Mouse (Mus musculus) spleen, adult 2 months (tissue): ENCODE measurements around the gene Rassf2. TPM values are rescaled to one million over a fixed set of nuclear protein-coding genes. Genes with fewer than 3 reads are reported as not detected.
A peak's percentile ranks its signal among the peaks of the same experiment; 100 is the strongest.

Experiments used
- DNase-seq, 2 experiments: peaks; one replicate each; pipeline versions ENCODE4 v3.0.0 to v3.0.0-alpha.2; 2012 to 2021; ENCODE audit warnings: low spot score in 2 of 2, low read depth in 1 of 2
- H3K27ac ChIP-seq: fragments of 200-500 bp; 2 replicates; pipeline ENCODE4 v1.5.1; 2012; ENCODE audit warnings: low read length, inconsistent platforms; ENCODE audit not compliant: insufficient read depth
- H3K27me3 ChIP-seq: fragments of 200-500 bp; 2 replicates; pipeline ENCODE4 v1.6.1; 2012; ENCODE audit warnings: mild to moderate bottlenecking, moderate library complexity, low read length, inconsistent platforms; ENCODE audit not compliant: control insufficient read depth, insufficient read depth
- H3K36me3 ChIP-seq: fragments of 200-500 bp; 2 replicates; pipeline ENCODE4 v1.6.1; 2012; ENCODE audit warnings: mild to moderate bottlenecking, low read length, inconsistent platforms; ENCODE audit not compliant: control insufficient read depth, insufficient read depth
- H3K4me1 ChIP-seq: fragments of 200-500 bp; 2 replicates; pipeline ENCODE4 v1.6.1; 2011; ENCODE audit warnings: inconsistent platforms; ENCODE audit not compliant: control insufficient read depth, insufficient read depth, insufficient read length
- H3K4me3 ChIP-seq: fragments of 200-500 bp; 2 replicates; pipeline ENCODE4 v1.5.1; 2011; ENCODE audit warnings: mild to moderate bottlenecking, inconsistent platforms; ENCODE audit not compliant: insufficient read depth, insufficient read length; ENCODE audit errors: extremely low read depth
- CTCF ChIP-seq: fragments of 200-500 bp; IDR thresholded peaks from 2 replicates; pipeline ENCODE4 v1.5.1; 2011; ENCODE audit warnings: mild to moderate bottlenecking, inconsistent platforms; ENCODE audit not compliant: insufficient read depth, insufficient read length, insufficient replicate concordance; ENCODE audit errors: extremely low read depth
- POLR2A ChIP-seq: fragments of 200-500 bp; IDR thresholded peaks from 2 replicates; pipeline ENCODE4 v1.6.1; 2011; ENCODE audit warnings: low read depth, low read length, inconsistent platforms
- WGBS: fragments of 180-500 bp; shearing (Covaris S2); methylation state at CpG from one replicate; pipeline ENCODE4 v1.1.7; 2018; 5-methylcytosine and 5-hydroxymethylcytosine counted together
- polyA plus RNA-seq: library from polyadenylated mRNA; depleted of rRNA; stranded (reverse); fragments of >200 nt; gene quantifications from 2 replicates; pipeline ENCODE4 v1.2.3, GENCODE M21; 2012

The Rassf2 gene
- polyA plus RNA-seq, 1 experiment = 70.2 TPM

- Histone ChIP-seq H3K36me3 (peaks cover 61% of the 10 kb centered on the region), H3K27me3 (no peaks in the 10 kb centered on the region), H3K27ac (peak overlapping the region; percentile 66; the same call in 1 of the 2 replicates), H3K4me1 (peaks cover 26% of the 10 kb centered on the region; the same call in 1 of the 2 replicates), H3K4me3 (no peak overlapping the region)
- no peak for DNase-seq
- TF ChIP-seq POLR2A = no peak
- TF ChIP-seq CTCF = no peak
- WGBS = 78% methylated on average over 6 of the region's 6 CpGs
These were observed 22.6 kb downstream of the Rassf2 start for GRCm38 (mm10) chr2:132007475-132007819.

GRCm38 (mm10) chr2:132006561-132007474 lies 23.2 kb downstream of the Rassf2 start:
- H3K36me3 ChIP-seq = peaks cover 59% of the 10 kb centered on the region
- TF ChIP-seq POLR2A (no peak), CTCF (no peak)
- H3K4me1 ChIP-seq = peaks cover 26% of the 10 kb centered on the region; the same call in 1 of the 2 replicates
- no peaks in the 10 kb centered on the region for H3K27me3 ChIP-seq
- DNase-seq = peak in 1 of 2 experiments; percentile 70
- H3K27ac ChIP-seq = peak overlapping the region; percentile 66
- H3K4me3 ChIP-seq = no peak overlapping the region
- WGBS = 62% methylated on average over 18 of the region's 18 CpGs

- no peak for TF ChIP-seq CTCF
- no peak for TF ChIP-seq POLR2A
- peak overlapping the region; percentile 56 for H3K27ac ChIP-seq
- peaks cover 26% of the 10 kb centered on the region; the same call in 1 of the 2 replicates for H3K4me1 ChIP-seq
- peaks cover 57% of the 10 kb centered on the region for H3K36me3 ChIP-seq
- no peaks in the 10 kb centered on the region for H3K27me3 ChIP-seq
- H3K4me3 ChIP-seq = no peak overlapping the region
- DNase-seq = no peak
- WGBS = 87% methylated on average over 4 of the region's 4 CpGs
These were observed 24.6 kb downstream of the Rassf2 start for GRCm38 (mm10) chr2:132005445-132005844.

GRCm38 (mm10) chr2:132004495-132005136 lies 25.4 kb downstream of the Rassf2 start:
- peaks cover 26% of the 10 kb centered on the region; the same call in 1 of the 2 replicates for H3K4me1 ChIP-seq
- peaks cover 57% of the 10 kb centered on the region for H3K36me3 ChIP-seq
- 48% methylated on average over 9 of the region's 9 CpGs for WGBS
- DNase-seq = peak in 1 of 2 experiments; percentile 40
- H3K27ac ChIP-seq = peak overlapping the region; percentile 56
- no peak overlapping the region for H3K4me3 ChIP-seq
- TF ChIP-seq CTCF (no peak), POLR2A (no peak)
- H3K27me3 ChIP-seq = no peaks in the 10 kb centered on the region

- no peak for TF ChIP-seq CTCF
- TF ChIP-seq POLR2A = no peak
- H3K4me1 ChIP-seq = peaks cover 26% of the 10 kb centered on the region; the same call in 1 of the 2 replicates
- WGBS = 48% methylated on average over 5 of the region's 5 CpGs
- no peak overlapping the region for H3K27ac ChIP-seq
- H3K27me3 ChIP-seq = no peaks in the 10 kb centered on the region
- H3K4me3 ChIP-seq = no peak overlapping the region
- no peak for DNase-seq
- peaks cover 57% of the 10 kb centered on the region for H3K36me3 ChIP-seq
These were observed 26.1 kb downstream of the Rassf2 start for GRCm38 (mm10) chr2:132003916-132004315.

GRCm38 (mm10) chr2:132001696-132002334 lies 28.2 kb downstream of the Rassf2 start:
- H3K27me3 ChIP-seq = no peaks in the 10 kb centered on the region
- H3K27ac ChIP-seq = no peak overlapping the region
- H3K4me3 ChIP-seq = no peak overlapping the region
- no peak for TF ChIP-seq POLR2A
- no peak for TF ChIP-seq CTCF
- peaks cover 13% of the 10 kb centered on the region; the same call in 1 of the 2 replicates for H3K4me1 ChIP-seq
- H3K36me3 ChIP-seq = peaks cover 56% of the 10 kb centered on the region
- no peak for DNase-seq
- WGBS = 93% methylated on average over 13 of the region's 13 CpGs

GRCm38 (mm10) chr2:131997356-131997755 lies 32.7 kb downstream of the Rassf2 start:
- no peak for DNase-seq
- Histone ChIP-seq H3K36me3 (peaks cover 48% of the 10 kb centered on the region), H3K4me1 (peaks cover 10% of the 10 kb centered on the region; the same call in 1 of the 2 replicates), H3K4me3 (no peak overlapping the region), H3K27ac (no peak overlapping the region), H3K27me3 (no peaks in the 10 kb centered on the region)
- 60% methylated on average over 5 of the region's 5 CpGs for WGBS
- TF ChIP-seq CTCF = no peak
- TF ChIP-seq POLR2A = no peak
